Mouse (Mus musculus) stomach, embryonic 15.5 days (tissue): ENCODE measurements around the gene A230050P20Rik. TPM values are rescaled to one million over a fixed set of nuclear protein-coding genes. Genes with fewer than 3 reads are reported as not detected.

ENCODE experiments used
- ATAC-seq: fragments of 200-750 bp; cut with Nextera tagmentation; 2 replicates; pipeline ENCODE4 v1.8.0; 2017; ENCODE audit warnings: low read depth, moderate number of reproducible peaks, moderate TSS enrichment; ENCODE audit not compliant: insufficient read depth, low FRiP score
- H3K27ac ChIP-seq: fragments of 300-500 bp; sonication (generic); 2 replicates; pipeline ENCODE4 v1.5.1; 2015; ENCODE audit warnings: mild to moderate bottlenecking, inconsistent platforms
- H3K27me3 ChIP-seq: fragments of 300-500 bp; sonication (generic); replicated peaks from 2 replicates; pipeline ENCODE4 v1.6.1; 2015; ENCODE audit warnings: inconsistent platforms
- H3K36me3 ChIP-seq: fragments of 300-500 bp; sonication (generic); 2 replicates; pipeline ENCODE4 v1.6.1; 2015; ENCODE audit warnings: inconsistent platforms
- H3K4me1 ChIP-seq: fragments of 300-500 bp; sonication (generic); 2 replicates; pipeline ENCODE4 v1.6.1; 2015; ENCODE audit warnings: inconsistent platforms
- H3K4me2 ChIP-seq: fragments of 300-500 bp; sonication (generic); 2 replicates; pipeline ENCODE4 v1.6.1; 2015; ENCODE audit warnings: mild to moderate bottlenecking, inconsistent platforms
- H3K4me3 ChIP-seq: fragments of 300-500 bp; sonication (generic); replicated peaks from 2 replicates; pipeline ENCODE4 v1.5.1; 2015; ENCODE audit warnings: inconsistent platforms
- H3K9ac ChIP-seq: fragments of 300-500 bp; sonication (generic); 2 replicates; pipeline ENCODE4 v1.6.1; 2015; ENCODE audit warnings: inconsistent platforms
- H3K9me3 ChIP-seq: fragments of 300-500 bp; sonication (generic); 2 replicates; pipeline ENCODE4 v1.6.1; 2016; ENCODE audit warnings: inconsistent platforms
- WGBS: fragments of 180-500 bp; shearing (Covaris S2); methylation state at CpG from one replicate; pipeline ENCODE4 v1.1.7; 2015; 5-methylcytosine and 5-hydroxymethylcytosine counted together
- polyA plus RNA-seq: library from polyadenylated mRNA; unstranded; fragments of >200 nt; fragmentation: Nextera tagmentation; extraction: Ambion mirVana; gene quantifications from 2 replicates; pipeline ENCODE4 v1.2.1, GENCODE M21; 2015

Gene A230050P20Rik
- polyA plus RNA-seq, 1 experiment from 2014 or later: 21.2 TPM

DNA sequence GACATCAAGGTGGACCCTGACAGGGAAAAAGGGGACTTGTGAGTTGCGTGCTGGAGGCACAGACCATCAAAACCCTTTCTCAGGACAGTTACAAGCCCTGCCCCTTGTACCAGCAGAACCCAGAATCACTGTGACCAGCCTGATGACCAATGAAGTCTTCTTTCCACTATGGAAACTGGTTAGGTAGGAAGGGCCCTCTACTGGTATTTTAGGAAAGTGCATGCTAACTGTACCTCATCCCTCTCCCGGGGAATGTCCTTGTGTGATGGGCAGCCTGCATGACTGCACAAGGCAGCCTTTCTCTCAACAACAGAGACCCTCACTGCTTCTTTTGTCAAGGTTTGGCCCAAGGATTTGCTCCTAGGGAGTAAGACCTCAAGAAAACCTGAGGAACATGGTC lies 25.8 kb upstream of the A230050P20Rik start:
- H3K9me3 ChIP-seq: no peaks in the 10 kb centered on the region
- no peaks in the 10 kb centered on the region for H3K4me1 ChIP-seq
- H3K9ac ChIP-seq: no peak overlapping the region
- H3K36me3 ChIP-seq: no peaks in the 10 kb centered on the region
- 27% methylated on average over 2 of the region's 2 CpGs for WGBS
- no peak overlapping the region for H3K4me3 ChIP-seq
- H3K27me3 ChIP-seq: no peaks in the 10 kb centered on the region
- no peak for ATAC-seq
- no peak overlapping the region for H3K4me2 ChIP-seq
- H3K27ac ChIP-seq: no peak overlapping the region

DNA sequence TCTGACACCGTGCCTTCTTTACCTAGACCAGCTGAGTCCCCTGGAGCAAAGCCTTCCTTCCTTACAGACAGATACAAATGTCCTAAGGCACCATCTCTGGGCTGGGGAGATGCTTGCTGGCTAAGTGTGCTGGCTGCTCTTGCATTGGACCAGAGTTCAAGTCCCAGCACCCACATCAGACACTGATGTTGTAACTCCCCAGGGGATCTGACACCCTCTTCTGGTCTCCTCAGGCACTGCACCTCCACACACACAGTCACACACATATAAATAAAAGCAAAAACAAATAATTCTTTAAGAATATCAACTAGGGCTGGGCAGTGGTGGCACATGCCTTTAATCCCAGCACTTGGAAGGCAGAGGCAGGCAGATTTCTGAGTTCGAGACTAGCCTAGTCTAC lies 18.3 kb upstream of the A230050P20Rik start:
- H3K4me3 ChIP-seq: no peak overlapping the region
- H3K27me3 ChIP-seq: no peaks in the 10 kb centered on the region
- H3K9me3 ChIP-seq: no peaks in the 10 kb centered on the region
- H3K4me1 ChIP-seq: no peaks in the 10 kb centered on the region
- no peak overlapping the region for H3K9ac ChIP-seq
- no peak overlapping the region for H3K27ac ChIP-seq
- WGBS: 82% methylated on average over 2 of the region's 2 CpGs
- no peaks in the 10 kb centered on the region for H3K36me3 ChIP-seq
- no peak overlapping the region for H3K4me2 ChIP-seq
- ATAC-seq: no peak

DNA sequence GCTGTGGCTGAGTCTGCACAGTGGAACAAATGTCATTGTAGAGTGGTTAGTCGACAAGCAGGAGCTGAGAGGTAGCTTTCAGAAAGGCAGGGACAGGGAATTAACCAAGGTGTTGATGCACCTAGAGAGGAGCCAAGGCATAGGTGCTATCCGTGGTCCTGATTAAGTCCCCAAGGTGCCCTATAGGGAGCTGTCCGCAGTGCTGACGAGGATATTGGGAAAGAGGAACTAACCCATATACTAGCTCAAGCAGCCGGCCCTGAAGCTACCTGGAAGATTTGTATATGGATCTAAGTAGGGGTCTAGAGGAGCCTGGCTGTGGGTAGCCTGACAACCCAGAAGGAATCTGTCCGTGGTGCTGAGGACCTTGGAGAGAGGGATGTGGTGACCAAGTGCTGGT lies 11.3 kb upstream of the A230050P20Rik start:
- Histone ChIP-seq H3K4me3 (no peak overlapping the region), H3K4me1 (no peaks in the 10 kb centered on the region), H3K36me3 (no peaks in the 10 kb centered on the region), H3K27ac (no peak overlapping the region), H3K27me3 (no peaks in the 10 kb centered on the region), H3K4me2 (no peak overlapping the region), H3K9ac (no peak overlapping the region), H3K9me3 (no peaks in the 10 kb centered on the region)
- WGBS: 8% methylated on average over 6 of the region's 6 CpGs
- ATAC-seq: 0 out of 2 replicates have a peak, but pooled peaks have one; percentile 16

DNA sequence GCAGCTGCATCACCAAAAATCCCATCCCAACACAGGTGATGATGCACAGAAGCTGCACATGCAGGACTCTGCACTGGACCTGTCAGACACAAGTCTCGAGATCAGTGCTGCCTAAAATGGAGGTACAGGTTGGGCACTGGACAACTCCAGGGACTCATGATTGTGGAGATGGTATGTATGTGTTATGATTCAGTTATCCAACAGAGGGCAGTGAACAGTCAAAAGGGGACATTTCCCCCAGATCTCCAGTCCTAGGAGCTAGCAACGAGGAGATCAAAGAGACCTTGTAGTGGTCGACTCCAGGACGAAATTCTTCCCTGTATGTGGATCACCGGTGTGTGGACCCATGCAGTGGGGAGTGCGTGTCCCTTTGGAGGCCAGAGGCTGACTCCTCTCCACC lies 8.5 kb upstream of the A230050P20Rik start:
- H3K27ac ChIP-seq: no peak overlapping the region
- no peaks in the 10 kb centered on the region for H3K36me3 ChIP-seq
- H3K9me3 ChIP-seq: no peaks in the 10 kb centered on the region
- no peaks in the 10 kb centered on the region for H3K4me1 ChIP-seq
- no peaks in the 10 kb centered on the region for H3K27me3 ChIP-seq
- H3K4me3 ChIP-seq: no peak overlapping the region
- no peak overlapping the region for H3K4me2 ChIP-seq
- 50% methylated on average over 6 of the region's 6 CpGs for WGBS
- no peak for ATAC-seq
- no peak overlapping the region for H3K9ac ChIP-seq

DNA sequence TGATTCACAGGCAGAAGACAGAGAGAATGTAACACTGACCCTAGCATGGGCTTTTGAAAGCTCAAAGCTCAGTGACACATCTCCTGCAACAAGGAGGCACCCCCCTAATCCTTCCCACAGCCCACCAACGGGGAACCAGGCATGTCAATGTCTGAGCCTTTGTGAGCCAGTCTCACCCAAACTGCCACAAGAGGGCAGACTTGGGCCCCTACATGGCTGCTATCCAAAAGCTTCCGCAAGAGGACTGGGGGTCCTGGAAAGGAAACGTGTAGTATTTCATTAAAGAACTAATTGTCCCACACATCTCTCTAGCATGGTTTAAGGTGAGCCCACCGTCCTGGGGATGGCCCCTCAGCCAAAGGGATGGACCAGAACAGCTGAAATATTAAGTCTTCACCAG lies 6.6 kb upstream of the A230050P20Rik start:
- H3K4me2 ChIP-seq: no peak overlapping the region
- 9% methylated on average over 4 of the region's 4 CpGs for WGBS
- no peak overlapping the region for H3K27ac ChIP-seq

DNA sequence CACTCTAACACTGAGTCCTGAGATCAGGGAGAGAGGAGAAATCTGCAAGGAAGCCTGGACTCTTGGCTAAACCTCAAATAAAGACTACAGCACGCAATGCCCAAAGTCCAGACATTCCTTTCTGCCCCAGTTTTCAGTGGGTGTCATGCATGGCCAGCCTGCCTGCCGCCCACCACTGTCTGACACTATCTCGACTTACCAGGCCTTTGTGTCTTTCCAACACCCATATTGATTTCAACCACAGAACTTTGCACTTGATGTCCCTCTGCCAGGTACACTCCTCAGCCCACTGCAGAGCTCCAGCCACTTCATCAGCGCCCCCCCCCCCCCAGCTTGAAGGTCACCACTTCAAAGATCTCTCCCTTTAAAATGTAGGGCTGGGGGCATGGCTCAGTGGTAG lies 6.2 kb upstream of the A230050P20Rik start:
- WGBS: 48% methylated on average over 4 of the region's 4 CpGs

More for the DNA sequence above, 6.6 kb upstream of the A230050P20Rik start:
- ATAC-seq: no peak
- Histone ChIP-seq H3K4me1 (no peaks in the 10 kb centered on the region), H3K9ac (no peak overlapping the region), H3K27me3 (no peaks in the 10 kb centered on the region), H3K36me3 (no peaks in the 10 kb centered on the region), H3K9me3 (no peaks in the 10 kb centered on the region), H3K4me3 (no peak overlapping the region)

DNA sequence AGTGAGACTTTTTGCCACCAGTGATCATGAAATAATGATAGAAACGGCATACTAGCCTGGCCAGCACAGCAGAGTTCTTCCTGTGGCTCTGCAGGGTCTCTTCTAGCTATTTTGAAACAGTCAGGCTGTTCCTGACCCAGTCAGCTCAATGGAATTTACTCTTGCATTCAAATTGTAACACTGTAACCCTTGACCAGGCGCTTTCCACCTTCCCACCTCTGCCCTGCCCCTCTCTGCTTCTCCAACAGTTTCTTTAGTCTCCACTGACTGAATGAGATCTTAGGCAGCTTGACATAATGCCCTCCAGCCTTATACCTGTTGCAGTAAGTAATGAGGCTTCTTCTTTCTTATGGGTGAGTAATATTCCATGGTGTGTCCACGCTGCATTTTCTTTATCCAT lies 1.6 kb upstream of the A230050P20Rik start:
- Histone ChIP-seq H3K27me3 (peaks cover 19% of the 10 kb centered on the region; the same call in 1 of the 2 replicates), H3K4me2 (no peak overlapping the region), H3K9me3 (no peaks in the 10 kb centered on the region), H3K4me3 (no peak overlapping the region), H3K27ac (no peak overlapping the region), H3K36me3 (0 out of 2 replicates have a peak, but pooled peaks cover 3% of the 10 kb centered on the region), H3K9ac (no peak overlapping the region), H3K4me1 (peaks cover 11% of the 10 kb centered on the region; the same call in 1 of the 2 replicates)
- WGBS: 59% methylated on average over 3 of the region's 3 CpGs
- ATAC-seq: no peak

More for the DNA sequence above, 6.2 kb upstream of the A230050P20Rik start:
- no peak overlapping the region for H3K9ac ChIP-seq
- H3K4me2 ChIP-seq: no peak overlapping the region
- H3K27ac ChIP-seq: no peak overlapping the region
- ATAC-seq: no peak
- no peaks in the 10 kb centered on the region for H3K27me3 ChIP-seq
- H3K36me3 ChIP-seq: no peaks in the 10 kb centered on the region
- no peak overlapping the region for H3K4me3 ChIP-seq
- no peaks in the 10 kb centered on the region for H3K9me3 ChIP-seq
- no peaks in the 10 kb centered on the region for H3K4me1 ChIP-seq

DNA sequence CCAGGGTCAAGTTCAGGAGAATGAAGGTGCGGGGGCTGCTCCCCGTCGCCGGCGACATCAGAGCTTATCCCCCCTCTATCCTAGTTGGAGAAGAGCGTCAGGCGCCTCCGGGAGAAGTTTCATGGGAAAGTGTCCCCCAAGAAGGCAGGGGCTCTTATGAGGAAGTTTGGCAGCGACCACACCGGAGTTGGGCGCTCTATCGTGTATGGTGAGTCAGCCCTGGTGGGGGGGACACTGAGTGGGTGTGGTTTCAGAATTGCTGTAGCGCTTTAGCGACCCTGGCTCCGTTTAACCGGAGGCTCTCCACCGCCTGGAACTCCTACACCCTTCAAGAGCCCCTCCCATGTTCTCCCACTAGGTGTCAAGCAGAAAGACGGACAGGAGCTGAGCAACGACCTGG lies 804 bp downstream of the A230050P20Rik start:
- no peak overlapping the region; the same call in 1 of the 2 replicates for H3K9ac ChIP-seq
- peaks cover 19% of the 10 kb centered on the region; the same call in 1 of the 2 replicates for H3K27me3 ChIP-seq
- 0 out of 2 replicates have a peak, but pooled peaks have one; percentile 5 for ATAC-seq
- H3K4me2 ChIP-seq: peak overlapping the region; percentile 86
- peak overlapping the region; percentile 63 for H3K4me3 ChIP-seq
- H3K9me3 ChIP-seq: no peaks in the 10 kb centered on the region
- peaks cover 11% of the 10 kb centered on the region; the same call in 1 of the 2 replicates for H3K4me1 ChIP-seq
- WGBS: 3% methylated on average over 19 of the region's 19 CpGs
- 0 out of 2 replicates have a peak, but pooled peaks cover 3% of the 10 kb centered on the region for H3K36me3 ChIP-seq
- H3K27ac ChIP-seq: no peak overlapping the region

DNA sequence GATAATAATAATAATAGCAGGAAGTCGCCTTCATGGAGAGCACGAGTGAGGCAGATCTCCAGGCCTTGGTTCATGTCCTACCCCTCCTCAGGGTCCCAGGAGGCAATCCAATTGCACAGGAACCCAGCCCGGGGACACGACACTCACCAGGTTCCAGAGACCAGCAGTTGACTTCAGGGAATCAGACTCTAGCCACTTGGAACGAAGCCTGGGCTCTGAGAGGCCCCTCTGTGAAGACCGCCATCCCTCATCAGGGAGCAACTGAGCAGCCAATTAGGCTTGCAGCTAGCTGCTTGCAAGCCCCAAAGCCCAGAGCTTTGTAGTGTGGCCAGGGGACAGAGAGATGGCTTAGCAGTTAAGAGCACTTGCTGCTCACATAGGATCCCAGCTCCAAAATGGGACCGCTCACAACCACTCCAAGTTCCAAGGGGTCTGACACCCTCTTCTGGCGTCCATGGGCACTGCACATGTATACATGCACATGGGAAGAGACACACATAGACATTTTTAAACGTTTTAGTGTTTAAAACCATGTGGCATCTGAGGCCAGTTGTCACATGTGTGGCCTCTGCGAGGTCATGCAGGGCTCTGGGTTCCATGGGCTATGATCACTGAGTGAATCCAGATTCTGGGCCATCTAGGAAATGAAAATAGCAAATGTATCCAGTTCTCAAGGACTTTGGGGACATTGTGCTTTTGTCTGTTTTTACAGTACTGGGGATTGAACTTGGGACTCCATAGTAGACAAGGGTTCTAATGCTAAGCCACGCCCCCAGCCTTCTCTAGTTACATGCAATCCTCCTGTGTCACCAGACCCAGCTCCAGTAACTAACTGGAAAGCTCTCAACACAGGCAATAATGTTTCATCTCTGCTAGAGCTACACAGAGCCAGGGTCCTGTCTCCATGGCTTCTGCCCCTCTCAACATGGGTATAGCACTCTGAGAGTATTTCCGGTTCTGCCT lies 2.0 kb downstream of the A230050P20Rik start:
- H3K4me1 ChIP-seq: peaks cover 11% of the 10 kb centered on the region; the same call in 1 of the 2 replicates
- WGBS: 74% methylated on average over 12 of the region's 12 CpGs
- H3K9ac ChIP-seq: no peak overlapping the region
- H3K27me3 ChIP-seq: peaks cover 19% of the 10 kb centered on the region; the same call in 1 of the 2 replicates
- no peak for ATAC-seq
- 0 out of 2 replicates have a peak, but pooled peaks cover 3% of the 10 kb centered on the region for H3K36me3 ChIP-seq
- no peak overlapping the region for H3K27ac ChIP-seq
- H3K9me3 ChIP-seq: no peaks in the 10 kb centered on the region
- H3K4me2 ChIP-seq: no peak overlapping the region
- no peak overlapping the region for H3K4me3 ChIP-seq

DNA sequence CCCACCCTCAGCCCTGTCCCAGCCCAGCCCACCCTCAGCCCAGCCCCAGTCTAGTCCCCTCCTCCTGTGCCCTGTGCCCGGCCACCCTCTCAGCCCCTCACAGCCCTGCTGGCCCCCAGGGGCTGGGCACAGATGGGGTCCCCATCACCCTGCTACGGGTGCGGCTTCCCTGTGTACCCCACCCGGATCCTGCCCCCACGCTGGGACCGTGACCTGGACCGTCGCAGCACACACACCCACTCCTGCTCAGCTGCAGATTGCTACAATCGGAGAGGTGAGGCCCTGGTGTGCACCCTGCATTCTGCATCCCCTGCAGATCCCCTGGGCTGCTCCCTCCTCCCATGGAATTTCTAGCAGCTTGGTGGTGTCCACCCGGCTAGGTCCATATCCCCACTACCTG lies 4.5 kb downstream of the A230050P20Rik start:
- no peak for ATAC-seq
- Histone ChIP-seq H3K27ac (no peak overlapping the region), H3K9me3 (no peaks in the 10 kb centered on the region), H3K4me3 (no peak overlapping the region), H3K9ac (no peak overlapping the region), H3K4me1 (peaks cover 14% of the 10 kb centered on the region; the same call in 1 of the 2 replicates), H3K27me3 (peaks cover 19% of the 10 kb centered on the region; the same call in 1 of the 2 replicates), H3K36me3 (0 out of 2 replicates have a peak, but pooled peaks cover 3% of the 10 kb centered on the region), H3K4me2 (no peak overlapping the region)
- 83% methylated on average over 10 of the region's 10 CpGs for WGBS

DNA sequence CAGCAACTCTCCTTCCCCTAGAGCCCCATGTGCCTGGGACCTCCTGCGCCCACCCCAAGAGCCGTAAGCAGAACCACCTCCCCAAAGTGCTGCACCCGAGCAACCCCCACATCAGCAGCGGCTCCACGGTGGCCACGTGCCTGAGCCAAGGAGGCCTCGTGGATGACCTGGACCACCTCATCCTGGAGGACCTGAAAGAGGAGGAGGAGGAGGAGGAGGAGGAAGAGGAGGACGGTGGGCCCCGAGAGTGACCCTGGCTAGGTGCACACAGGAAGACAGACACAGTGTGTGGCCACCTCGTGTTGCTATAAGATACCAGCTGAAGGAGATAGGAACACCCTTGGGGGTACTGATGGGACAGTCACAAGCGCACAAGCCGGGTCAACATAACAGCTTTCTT lies 5.1 kb downstream of the A230050P20Rik start:
- Histone ChIP-seq H3K27ac (no peak overlapping the region), H3K9me3 (no peaks in the 10 kb centered on the region), H3K4me1 (peaks cover 11% of the 10 kb centered on the region; the same call in 1 of the 2 replicates), H3K4me3 (no peak overlapping the region), H3K36me3 (0 out of 2 replicates have a peak, but pooled peaks cover 3% of the 10 kb centered on the region), H3K9ac (no peak overlapping the region), H3K27me3 (peaks cover 17% of the 10 kb centered on the region; the same call in 1 of the 2 replicates), H3K4me2 (no peak overlapping the region)
- no peak for ATAC-seq
- 83% methylated on average over 12 of the region's 12 CpGs for WGBS
